Mouse (Mus musculus) frontal cortex, adult 2 months (tissue): ENCODE results near the gene Sprr2b. TPM values are rescaled to one million over a fixed set of nuclear protein-coding genes. Genes with fewer than 3 reads are reported as not detected.
"Not testable (repeated sequence)": the region's sequence is repeated elsewhere in the genome, so short reads cannot be mapped to it uniquely, and the experiment has no call there.

Experiments
- DNase-seq, 2 experiments: peaks; one replicate each; pipeline ENCODE4 v3.0.0; 2022; ENCODE audit warnings: low spot score in 1 of 2; ENCODE audit errors: extremely low spot score in 1 of 2
- polyA plus RNA-seq: library from polyadenylated mRNA; depleted of rRNA; stranded (reverse); fragments of >200 nt; gene quantifications from 2 replicates; pipeline ENCODE4 v1.2.3, GENCODE M21; 2012; rRNA removed

The Sprr2b gene
- not detected in 2 replicates for polyA plus RNA-seq

GRCm38 (mm10) chr3:92316320-92316719 lies at the start of gene Sprr2b:
Gene Sprr2b (plus strand): TSS chr3:92316620.
- no peak for DNase-seq

- DNase-seq, result not testable (repeated sequence)
Observed at GRCm38 (mm10) chr3:92271414-92271985, 44.9 kb upstream of the Sprr2b start.

- DNase-seq, result not testable (repeated sequence)
Observed at GRCm38 (mm10) chr3:92273504-92273903, 42.9 kb upstream of the Sprr2b start.

GRCm38 (mm10) chr3:92274018-92274417 lies 42.4 kb upstream of the Sprr2b start:
- not testable (repeated sequence) for DNase-seq

GRCm38 (mm10) chr3:92279663-92280062 lies 36.8 kb upstream of the Sprr2b start:
- DNase-seq, result not testable (repeated sequence)

- not testable (repeated sequence) for DNase-seq
Observed at GRCm38 (mm10) chr3:92280963-92281606, 35.3 kb upstream of the Sprr2b start.

- DNase-seq, result not testable (repeated sequence)
Observed at GRCm38 (mm10) chr3:92285101-92285500, 31.3 kb upstream of the Sprr2b start, which contains the start of gene Sprr2a3. Gene Sprr2a3 (plus strand): TSS chr3:92285417.

GRCm38 (mm10) chr3:92288489-92288888 lies 27.9 kb upstream of the Sprr2b start:
- DNase-seq, result not testable (repeated sequence)

- no peak for DNase-seq
Observed at GRCm38 (mm10) chr3:92307406-92307805, 9.0 kb upstream of the Sprr2b start.

GRCm38 (mm10) chr3:92317384-92317783 lies 964 bp downstream of the Sprr2b start:
- no peak for DNase-seq

- no peak for DNase-seq
Observed at GRCm38 (mm10) chr3:92336278-92336677, 19.9 kb downstream of the Sprr2b start.

GRCm38 (mm10) chr3:92338840-92339239 lies 22.4 kb downstream of the Sprr2b start, which contains the start of gene Sprr2d:
Gene Sprr2d (plus strand): TSS chr3:92339140.
- no peak for DNase-seq

GRCm38 (mm10) chr3:92351843-92352242 lies 35.4 kb downstream of the Sprr2b start, which contains the start of gene Sprr2e:
Gene Sprr2e (plus strand): TSS chr3:92352143.
- no peak for DNase-seq

GRCm38 (mm10) chr3:92361619-92362018 lies 45.2 kb downstream of the Sprr2b start:
- DNase-seq, result no peak

- no peak for DNase-seq
Observed at GRCm38 (mm10) chr3:92364887-92365286, 48.5 kb downstream of the Sprr2b start, which contains the start of gene Sprr2f. Gene Sprr2f (plus strand): TSS chr3:92365187.

Other genes with a start within 250 kb of the Sprr2b start
- 5.2 and 5.4 TPM in 2 replicates for gene Lor, start 233.5 kb upstream of the Sprr2b start, polyA plus RNA-seq
- not detected in 2 replicates for gene Prr9, start 192.7 kb upstream of the Sprr2b start, polyA plus RNA-seq
- not detected in 2 replicates for gene Lelp1, start 173.9 kb upstream of the Sprr2b start, polyA plus RNA-seq
- gene Sprr2a1, start 100.8 kb upstream of the Sprr2b start, polyA plus RNA-seq, result 0.06 TPM in 1 of 2 replicates, not detected in the other
- 1.9 and 3.7 TPM in 2 replicates for gene Sprr2a2, start 100.7 kb upstream of the Sprr2b start, polyA plus RNA-seq
- 0.23 TPM in 1 of 2 replicates, not detected in the other for gene Sprr2a3, start 31.2 kb upstream of the Sprr2b start, polyA plus RNA-seq
- gene Sprr2d, start 22.5 kb downstream of the Sprr2b start, polyA plus RNA-seq, result not detected in 2 replicates
- not detected in 2 replicates for gene Sprr2e, start 35.5 kb downstream of the Sprr2b start, polyA plus RNA-seq
- 0.21 TPM in 1 of 2 replicates, not detected in the other for gene Sprr2f, start 48.6 kb downstream of the Sprr2b start, polyA plus RNA-seq
- gene Sprr2h, start 69.1 kb downstream of the Sprr2b start, polyA plus RNA-seq, result not detected in 2 replicates
- not detected in 2 replicates for gene Sprr2i, start 91.4 kb downstream of the Sprr2b start, polyA plus RNA-seq
- not detected in 2 replicates for gene Sprr2j-ps, start 101.5 kb downstream of the Sprr2b start, polyA plus RNA-seq
- 6.0 and 7.7 TPM in 2 replicates for gene Gm9774, start 112.8 kb downstream of the Sprr2b start, polyA plus RNA-seq
- gene Sprr2k, start 116.0 kb downstream of the Sprr2b start, polyA plus RNA-seq, result not detected in 2 replicates
- not detected in 2 replicates for gene Sprr1b, start 122.2 kb downstream of the Sprr2b start, polyA plus RNA-seq
- not detected in 2 replicates for gene Sprr3, start 142.1 kb downstream of the Sprr2b start, polyA plus RNA-seq
- gene Sprr1a, start 169.3 kb downstream of the Sprr2b start, polyA plus RNA-seq, result 0.46 and 0.70 TPM in 2 replicates
- gene Sprr4, start 183.9 kb downstream of the Sprr2b start, polyA plus RNA-seq, result not detected in 2 replicates
- not detected in 2 replicates for gene 2310046K23Rik, start 217.9 kb downstream of the Sprr2b start, polyA plus RNA-seq